Mouse (Mus musculus): Measurements from ENCODE around the gene Btbd2.
"Not testable (repeated sequence)": the region's sequence is repeated elsewhere in the genome, so short reads cannot be mapped to it uniquely, and the experiment has no call there.

The Btbd2 gene

DNA sequence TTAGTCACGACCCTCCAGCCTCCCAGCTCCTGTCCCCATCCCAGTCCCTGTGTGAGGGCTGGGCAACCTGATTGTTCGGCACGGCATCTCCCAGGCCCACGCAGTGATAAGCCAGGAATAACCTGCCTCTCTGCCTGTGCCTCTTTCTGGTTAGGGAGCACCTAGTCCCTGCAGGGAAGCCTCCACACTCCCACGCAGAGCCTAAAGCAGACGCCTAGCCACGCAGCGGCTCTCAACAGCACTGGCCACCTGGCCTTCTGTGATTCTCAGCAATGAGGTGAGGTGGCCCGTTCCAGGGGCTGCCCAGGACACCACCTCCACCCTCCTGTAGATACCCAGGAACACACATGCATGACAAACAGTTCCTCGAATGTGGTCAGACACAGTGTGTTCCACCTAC lies 6.5 kb downstream of the Btbd2 start:
- in situ Hi-C loops (cut with MboI, MseI): no loop called here

DNA sequence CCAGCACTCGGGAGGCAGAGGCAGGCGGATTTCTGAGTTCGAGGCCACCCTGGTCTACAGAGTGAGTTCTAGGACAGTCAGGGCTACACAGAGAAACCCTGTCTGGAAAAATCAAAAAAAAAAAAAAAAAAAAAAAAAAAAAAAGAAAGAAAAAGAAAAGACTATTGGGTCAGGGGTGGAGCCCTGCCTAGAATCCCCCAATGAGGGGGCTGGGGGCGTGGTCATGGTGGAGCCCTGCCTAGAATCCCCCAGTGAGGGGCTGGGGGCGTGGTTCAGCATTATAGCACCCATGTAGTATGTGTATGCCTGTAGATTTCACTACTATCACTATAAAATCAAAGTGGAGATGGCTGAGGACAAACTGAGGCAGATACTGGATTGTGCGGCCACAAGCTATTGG lies 7.0 kb downstream of the Btbd2 start:
- in situ Hi-C loops (cut with MboI, MseI): not testable (repeated sequence)

DNA sequence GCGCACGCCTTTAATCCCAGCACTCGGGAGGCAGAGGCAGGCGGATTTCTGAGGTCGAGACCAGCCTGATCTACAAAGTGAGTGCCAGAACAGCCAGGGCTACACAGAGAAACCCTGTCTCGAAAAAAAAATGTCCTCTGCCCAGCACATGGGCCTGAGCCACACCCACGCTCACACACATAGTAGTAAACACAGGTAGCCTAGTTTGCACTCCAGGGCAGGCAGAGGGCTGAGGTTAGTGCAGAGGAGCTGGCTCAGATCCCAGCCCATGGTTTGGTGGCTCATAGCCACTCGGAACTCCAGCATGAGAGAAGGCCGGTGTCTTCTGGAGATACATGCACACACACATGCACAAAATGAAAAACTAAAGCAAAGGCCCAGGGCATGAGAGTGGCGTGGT lies 9.9 kb downstream of the Btbd2 start:
- in situ Hi-C loops (cut with MboI, MseI): no loop called here

DNA sequence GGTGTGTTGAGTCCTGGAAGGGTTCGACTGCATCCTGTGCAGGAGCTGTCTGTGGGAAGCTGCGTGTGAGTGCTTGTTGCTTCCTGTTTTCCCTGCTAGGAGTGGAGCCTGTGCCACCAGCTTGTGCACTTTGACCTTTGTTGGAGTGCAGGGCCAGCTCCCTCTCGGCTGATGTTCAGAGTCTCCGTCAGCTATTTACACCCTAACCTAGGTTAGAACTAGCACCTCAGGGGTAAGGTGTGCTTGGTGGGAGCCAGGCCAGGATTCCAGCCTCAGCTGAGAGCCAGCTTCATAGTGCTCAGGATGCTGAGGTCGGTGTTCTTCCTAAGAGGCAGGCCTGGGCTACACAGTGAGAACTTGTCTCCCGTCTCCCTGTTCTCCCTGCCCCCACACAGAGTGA lies 21.5 kb downstream of the Btbd2 start:
- in situ Hi-C loops (cut with MboI, MseI): loop anchor here (10.0 kb wide), 1 partner anchor 181 kb away; no protein-coding TSS in a partner anchor

DNA sequence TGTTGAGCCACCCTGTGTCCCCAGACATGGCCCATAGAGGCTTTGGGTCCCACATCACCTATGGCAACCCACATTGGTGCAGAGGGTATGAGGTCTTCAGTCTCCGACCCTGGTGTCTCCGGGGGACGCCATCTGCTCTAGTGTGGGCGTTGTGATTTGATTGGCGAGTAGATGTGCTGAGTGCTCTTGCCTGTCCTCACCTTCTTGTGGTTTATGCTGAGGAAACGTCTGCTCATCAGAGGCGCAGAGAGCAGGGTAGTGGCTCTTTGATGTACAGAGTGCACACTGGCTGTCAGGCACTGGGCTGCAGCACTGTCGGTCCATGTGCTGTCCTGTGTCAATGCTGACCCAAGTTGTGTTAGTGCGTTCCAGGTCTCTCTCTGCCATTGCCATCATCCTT lies 27.9 kb downstream of the Btbd2 start:
- in situ Hi-C loops (cut with MboI, MseI): loop anchor here (5.0 kb wide), 1 partner anchor 58 kb away; no protein-coding TSS in a partner anchor

DNA sequence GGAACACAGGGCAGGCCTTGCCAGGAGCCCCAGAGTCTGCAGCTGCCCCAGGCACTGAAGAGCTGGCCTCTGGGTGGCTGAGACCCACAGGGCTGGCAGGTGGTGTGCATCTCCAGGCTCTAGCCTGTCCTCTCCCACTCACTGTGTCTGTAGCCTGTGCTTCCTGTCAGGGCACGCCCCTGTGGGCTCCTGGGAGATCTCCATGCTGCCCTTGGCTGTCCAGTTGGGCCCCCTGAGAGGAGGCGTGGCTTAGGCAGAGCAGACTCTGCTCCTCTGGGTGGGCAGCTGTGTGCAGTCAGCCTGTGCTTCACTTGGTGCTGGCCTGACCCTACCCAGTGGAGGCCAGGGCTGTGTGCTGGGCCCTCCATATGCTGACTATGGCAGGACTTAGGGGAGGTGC lies 29.2 kb downstream of the Btbd2 start:
- in situ Hi-C loops (cut with MboI, MseI): loop anchor here (5.0 kb wide), 1 partner anchor 60 kb away; no protein-coding TSS in a partner anchor

DNA sequence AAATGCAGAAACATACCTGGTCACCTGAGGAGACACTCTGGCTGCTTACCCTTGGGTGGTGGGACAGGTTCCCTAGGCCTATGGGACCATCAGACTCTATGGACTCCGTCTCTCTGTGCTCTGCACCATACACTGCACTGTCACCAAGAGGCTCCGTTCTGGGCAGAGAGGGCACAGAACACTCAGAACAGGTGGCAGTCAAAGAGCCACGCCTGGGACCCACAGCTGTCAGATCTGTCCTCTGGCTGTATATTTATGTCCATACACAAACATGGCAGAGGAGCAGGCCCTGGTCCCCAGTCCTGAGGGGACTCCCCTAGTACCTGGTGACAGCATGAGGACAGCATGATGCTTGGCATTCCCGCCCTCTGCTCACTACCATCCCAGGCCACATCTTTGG lies 31.1 kb downstream of the Btbd2 start:
- in situ Hi-C loops (cut with MboI, MseI): loop anchor here (5.0 kb wide), 1 partner anchor 62 kb away; no protein-coding TSS in a partner anchor

DNA sequence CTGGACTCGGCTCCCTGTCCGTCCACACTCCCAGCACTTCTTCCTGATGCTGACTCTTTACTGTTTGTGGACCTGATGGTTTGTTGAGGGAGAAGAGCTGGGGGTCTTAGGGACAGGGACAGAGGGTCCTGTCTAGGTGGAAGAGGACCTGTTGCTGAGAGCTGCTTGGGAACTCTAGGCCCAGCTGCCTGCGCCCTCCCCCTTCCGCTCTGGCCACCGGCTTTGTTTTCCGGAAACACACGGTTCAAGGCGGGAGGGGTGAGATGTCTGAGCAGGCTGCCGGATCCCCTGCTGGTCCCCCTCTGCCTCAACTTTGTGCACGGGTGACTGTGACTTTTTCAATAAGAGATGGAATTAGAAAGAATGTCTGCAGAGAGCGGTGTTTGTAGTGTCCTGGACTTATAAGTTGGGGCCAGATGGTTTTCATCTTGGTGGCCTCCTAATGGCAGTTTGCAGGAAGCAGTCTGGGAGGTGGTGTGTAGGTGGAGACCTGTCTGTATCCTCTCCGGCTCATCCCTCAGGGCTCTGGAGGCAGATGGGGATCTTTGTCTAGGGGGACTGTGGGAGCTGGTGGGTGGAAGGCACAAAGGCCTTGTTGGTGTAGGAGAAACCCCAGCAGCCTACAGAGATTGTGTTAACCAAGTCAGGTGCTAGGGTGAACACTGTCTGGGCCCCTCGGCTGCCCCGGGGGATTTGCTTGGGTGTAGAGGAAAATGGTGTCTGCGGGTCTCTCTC lies 33.2 kb downstream of the Btbd2 start:
- in situ Hi-C loops (cut with MboI, MseI): no loop called here

DNA sequence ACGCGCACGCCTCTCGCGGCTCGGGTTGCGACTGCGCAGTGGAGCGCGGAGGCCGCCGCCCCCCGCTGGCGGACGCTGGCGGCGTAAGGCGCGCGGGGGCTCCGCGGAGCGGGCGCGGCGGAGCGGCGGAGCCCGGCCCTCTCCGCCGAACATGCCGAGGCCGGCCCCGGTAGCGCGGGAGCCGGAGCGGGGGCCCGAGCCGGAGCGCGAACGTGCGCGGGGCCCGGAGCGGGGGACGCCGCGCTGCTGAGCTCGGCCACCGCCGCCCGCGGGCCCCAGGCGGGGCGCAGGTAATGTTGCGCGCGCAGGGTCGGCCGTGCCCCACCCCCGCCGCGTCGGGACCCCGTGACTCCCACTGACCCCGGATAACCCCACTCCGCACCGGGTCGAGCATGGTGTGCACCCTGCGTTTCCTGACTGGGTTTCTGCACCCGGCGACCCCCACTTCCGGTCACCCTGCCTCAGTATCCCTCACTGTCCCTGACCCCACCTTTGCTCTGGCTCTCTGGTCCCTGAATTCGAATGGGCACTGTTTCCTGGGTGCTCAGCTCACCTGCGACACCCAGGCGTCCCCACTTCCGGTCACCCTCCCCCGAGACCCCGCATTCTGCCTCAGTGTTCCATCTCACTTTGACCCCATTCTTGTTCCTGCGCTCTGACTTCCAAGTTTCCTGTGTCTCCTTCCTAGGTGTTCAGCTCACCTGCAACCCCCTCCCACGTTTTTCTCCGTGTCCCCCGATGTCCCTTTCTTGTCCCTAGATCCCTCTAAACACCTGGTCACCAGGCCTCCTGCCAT lies 34.0 kb downstream of the Btbd2 start, which contains the start of gene Csnk1g2:
Csnk1g2 (plus strand) TSS at position 178 of the 796 bp plus-strand sequence.
- in situ Hi-C loops (cut with MboI, MseI): no loop called here

DNA sequence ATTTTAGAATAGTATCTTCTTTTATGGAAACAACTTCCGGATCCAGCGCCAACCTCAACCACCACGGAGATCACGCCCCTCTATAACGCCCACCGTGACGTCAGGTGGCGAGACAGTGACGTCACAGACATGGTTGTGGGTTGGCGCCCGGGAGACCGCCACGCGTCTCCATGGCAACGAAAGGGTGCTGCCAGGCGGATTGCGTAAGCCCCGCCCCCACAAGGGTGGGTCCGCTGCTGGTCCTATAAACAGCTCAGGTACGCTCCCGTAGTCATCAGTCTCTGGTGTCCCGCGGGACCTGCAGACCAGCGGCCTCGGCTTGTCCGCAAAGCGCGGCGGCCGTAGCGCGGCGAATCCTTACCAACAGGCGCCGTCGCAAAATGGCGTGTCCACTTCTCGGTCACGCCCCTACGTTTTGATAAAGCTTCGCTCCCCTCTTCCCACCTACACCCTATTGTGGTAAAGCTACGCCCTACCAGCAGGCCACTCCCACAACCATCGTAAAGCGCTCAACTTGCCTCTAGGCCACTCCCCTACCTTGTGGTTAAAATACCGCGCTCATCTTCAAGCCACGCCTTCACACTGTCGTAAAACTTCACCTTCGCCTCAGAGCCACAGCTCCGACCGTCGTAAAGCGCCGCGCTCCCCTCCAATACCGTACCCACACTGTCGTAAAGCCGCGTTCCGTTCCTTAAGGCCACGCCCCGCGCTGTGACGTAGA lies 34.8 kb downstream of the Btbd2 start:
- in situ Hi-C loops (cut with MboI, MseI): no loop called here

DNA sequence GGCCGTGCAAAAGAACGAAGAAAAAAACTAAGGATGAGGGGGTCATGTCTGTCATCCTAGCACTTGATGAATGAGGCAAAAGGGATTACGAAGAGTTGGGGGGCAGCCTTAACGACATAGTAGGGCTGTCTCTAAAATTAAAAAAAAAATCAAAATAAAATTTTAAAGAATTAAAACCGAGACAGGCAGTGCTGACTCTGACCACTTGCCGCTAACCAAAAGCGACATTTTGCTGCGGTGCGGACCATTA lies 35.3 kb downstream of the Btbd2 start:
- in situ Hi-C loops (cut with MboI, MseI): no loop called here

DNA sequence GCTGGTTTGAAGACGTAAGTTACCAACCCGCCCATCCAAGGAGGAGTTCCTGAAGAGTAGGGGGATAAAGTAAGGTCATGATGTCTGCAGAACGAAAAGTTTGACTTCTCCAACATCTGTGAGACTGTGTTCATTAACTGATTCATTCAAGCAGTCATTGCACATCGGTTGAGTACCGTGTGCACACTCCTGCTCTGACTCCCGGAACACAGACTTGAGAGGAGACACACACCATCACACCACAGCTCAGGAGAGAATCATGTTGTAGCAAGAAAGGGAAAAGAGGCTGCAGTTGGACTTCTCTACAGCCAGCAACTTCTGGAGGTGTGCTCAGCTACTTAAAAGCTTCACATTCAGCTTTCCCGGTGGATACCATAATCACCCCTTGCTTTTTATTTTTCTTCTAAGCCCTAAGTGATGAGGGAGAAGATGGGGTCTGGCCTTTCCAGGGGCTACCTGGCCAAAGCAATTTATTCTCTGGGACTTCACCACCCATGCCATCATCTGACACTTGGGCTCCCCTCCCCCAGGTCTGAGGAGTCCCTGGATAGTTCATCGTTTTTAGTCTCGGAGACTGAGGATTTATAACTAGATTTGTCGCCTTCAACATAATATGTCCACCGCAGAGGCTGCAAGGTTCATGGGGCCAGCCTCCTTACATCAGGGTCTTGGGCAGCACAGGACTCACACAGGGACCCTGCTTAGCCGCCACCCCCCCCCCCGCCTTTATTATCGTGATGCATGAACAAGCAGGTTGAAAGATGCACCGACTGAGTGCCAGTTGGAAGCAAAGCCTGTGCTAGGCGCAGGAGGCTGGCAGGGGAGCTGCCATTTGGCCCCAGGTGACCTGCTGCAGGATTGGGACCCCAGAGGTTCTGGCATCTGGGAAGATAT lies 35.8 kb downstream of the Btbd2 start:
- in situ Hi-C loops (cut with MboI, MseI): no loop called here

DNA sequence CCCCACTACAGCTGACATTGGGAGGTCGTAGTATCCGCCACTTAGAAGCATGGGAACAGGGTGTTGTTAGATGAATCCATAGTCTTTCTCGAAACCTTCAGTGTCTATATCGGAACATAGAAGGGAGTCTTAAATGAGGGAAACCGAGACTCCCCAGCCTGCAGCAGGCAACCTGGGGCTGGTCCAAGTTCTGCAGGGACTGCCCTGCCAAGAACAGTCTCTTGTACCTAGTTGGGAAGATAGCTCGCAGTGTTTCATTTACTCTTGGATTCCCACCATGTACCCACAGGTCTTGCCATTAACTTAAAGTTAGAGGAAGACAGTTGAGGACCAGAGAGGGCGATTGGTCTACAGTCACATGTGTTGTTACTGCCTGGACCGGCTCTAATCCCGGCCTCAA lies 36.5 kb downstream of the Btbd2 start:
- in situ Hi-C loops (cut with MboI, MseI): no loop called here

DNA sequence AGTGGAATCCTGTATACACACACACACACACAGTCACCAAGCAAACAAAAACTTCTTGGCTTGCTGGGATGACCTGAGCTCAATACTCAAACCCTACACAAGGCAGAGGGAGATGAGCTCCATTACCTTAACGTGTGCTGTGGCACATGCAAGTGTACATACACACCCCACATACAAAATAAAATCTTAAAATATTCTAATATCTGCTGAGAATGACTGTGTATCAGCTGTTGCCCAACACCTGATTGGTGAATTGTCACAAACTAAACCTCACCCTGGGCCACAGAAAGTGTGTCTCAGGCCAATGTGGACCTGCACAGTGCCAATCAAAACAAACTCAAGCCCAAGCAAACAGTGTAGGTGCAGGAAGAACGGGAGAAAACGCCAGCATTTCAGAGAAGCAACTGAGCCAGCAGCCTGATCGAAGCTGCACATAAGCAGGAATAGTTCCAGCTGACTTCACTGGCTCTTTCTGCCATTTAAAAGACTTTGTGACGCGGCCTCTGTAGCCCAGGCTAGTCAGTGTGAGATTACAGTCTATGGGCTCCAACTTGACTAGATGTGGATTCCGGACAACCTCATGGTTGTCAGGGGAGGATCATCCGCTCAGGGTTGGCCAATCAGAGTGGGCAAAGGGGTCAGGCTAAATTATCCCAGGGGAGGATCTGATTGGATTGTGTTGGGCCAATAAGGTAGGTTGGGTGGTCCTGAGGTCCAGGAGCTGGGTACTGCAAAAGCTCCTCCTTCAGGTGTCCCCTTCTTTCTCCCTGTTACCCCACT lies 37.2 kb downstream of the Btbd2 start:
- in situ Hi-C loops (cut with MboI, MseI): loop anchor here (5.0 kb wide), 1 partner anchor 37 kb away; no protein-coding TSS in a partner anchor

DNA sequence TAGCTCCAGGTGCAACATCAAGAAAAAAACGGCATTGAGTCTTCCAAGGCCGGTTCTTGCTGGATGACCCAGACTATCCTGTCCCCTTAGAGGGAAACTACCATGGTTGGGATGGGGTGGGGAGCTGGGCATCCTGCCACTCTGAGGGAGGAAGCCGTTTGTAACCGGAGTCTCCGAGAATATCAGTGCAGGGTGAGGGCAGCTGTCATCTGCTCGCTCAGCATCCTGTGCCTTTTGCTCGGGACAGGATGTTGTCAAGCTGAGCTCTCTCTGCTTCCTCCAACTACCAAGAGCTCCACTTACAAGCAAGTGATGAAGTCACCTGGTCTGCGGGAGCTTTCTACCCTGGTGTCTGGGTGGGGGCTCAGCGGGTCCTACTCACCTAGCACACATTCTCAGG lies 38.7 kb downstream of the Btbd2 start:
- in situ Hi-C loops (cut with MboI, MseI): loop anchor here (5.0 kb wide), 1 partner anchor 36 kb away; no protein-coding TSS in a partner anchor

DNA sequence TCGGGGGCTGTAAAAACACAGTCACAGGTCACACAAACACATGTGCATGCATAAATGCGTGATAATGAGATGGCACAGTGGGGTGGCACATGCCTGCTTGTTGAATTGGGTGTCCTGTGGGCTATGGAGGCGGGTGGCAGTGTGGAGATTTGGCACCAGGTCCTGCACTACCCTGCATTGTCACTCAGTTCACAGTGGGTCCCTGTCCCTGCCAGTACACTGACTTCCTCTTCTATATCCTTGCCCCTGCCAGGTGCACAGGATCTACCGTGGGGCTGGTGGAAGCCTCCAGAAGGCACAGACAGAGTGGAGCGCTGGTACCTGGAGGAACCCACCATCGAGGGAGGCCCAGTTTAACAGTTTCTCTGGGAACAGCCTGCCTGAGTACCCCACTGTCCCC lies 42.5 kb downstream of the Btbd2 start:
- in situ Hi-C loops (cut with MboI, MseI): no loop called here

DNA sequence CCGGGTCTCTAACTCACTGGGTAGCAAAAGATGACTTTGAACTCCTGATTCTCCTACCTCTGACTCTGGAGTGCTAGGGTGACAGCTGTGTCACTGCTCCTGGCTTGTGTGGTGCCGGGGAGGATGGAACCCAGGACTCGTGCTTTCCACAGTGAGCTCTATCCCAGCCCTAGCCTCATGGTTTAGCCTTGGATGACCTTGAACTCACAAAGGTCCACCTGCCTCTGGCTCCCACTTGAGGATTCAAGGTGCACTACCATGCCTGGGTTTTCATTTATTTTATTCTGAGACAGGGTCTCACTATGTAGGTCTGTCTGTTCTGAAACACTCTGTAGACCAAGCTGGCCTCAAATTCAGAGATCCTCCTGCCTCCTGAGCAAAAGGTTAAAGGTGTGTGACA lies 43.0 kb downstream of the Btbd2 start:
- in situ Hi-C loops (cut with MboI, MseI): no loop called here

DNA sequence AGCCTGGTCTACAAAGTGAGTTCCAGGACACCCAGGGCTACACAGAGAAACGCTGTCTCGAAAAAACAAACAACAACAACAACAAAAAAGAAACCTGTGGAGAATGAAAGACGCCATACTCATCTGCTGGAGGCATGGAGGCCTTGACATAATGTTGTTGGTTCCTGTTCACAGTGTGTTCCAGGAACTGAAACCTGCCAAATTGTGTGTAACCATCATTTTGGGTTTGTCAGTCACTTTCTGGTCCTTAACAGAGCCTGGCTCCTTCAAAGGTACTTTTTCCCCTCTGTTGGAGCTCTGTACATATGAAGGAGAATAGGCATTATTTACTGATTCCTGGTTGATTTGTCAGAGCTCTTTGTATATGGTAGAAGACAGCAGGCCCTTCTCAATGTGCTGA lies 45.0 kb downstream of the Btbd2 start:
- in situ Hi-C loops (cut with MboI, MseI): no loop called here

DNA sequence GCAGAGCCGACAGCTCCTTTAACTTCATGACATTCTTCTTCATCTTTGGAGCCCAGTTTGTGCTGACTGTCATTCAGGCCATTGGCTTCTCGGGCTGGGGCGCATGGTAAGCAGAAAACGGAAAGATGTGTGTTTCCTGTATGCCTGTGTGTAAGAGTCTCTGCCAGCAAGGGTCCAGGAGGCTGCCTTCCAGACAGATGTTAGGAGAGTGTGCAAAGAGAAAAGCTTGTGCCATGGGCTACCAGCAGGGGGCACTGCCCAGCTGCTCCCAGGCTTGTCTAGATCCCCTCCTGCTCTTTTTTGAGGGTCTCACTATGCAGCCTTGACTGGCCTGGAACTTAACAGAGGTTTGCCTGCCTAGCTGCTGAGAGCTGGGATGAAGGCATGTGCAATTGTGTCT lies 45.8 kb downstream of the Btbd2 start:
- in situ Hi-C loops (cut with MboI, MseI): no loop called here

DNA sequence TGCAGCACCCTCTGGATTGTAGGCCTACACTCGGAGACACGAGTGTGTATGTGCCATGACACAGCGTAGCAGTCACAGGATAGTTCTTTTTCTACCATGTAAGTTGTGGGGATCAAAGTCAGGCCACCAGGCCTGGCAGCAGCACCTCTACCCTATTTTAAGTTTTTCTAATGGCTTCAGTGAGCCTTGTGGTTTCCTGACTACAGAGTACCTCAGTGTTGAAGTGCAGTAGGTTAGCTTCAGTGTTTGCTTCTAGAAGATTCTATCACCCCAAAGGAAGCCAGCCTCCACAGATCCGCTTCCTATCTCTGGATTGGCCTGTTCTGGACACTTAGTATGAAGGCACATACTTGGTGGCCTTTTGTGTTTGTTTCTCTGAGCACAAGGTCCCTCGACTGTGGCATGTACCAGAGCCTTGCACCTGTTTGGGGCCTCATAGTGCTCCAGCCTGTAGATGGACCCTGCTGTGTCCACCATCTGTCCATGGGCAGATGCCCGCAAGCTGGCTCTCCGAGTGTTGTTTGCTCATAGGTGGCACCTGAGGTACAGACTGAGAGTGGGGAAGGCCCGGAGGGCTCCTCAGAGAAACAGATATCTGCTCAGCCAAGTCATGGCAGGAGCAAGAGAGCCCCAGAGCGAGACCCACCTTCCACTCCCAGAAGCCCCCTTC lies 46.6 kb downstream of the Btbd2 start:
- in situ Hi-C loops (cut with MboI, MseI): no loop called here
